Mouse (Mus musculus): ENCODE measurements around the gene Ihh. TPM values are rescaled to one million over a fixed set of nuclear protein-coding genes. Genes with fewer than 3 reads are reported as not detected.

The Ihh gene
- polyA plus RNA-seq, 1 experiment from 2014 or later, result 0.19 TPM

MicroRNAs encoded within 50 kb of the gene (microRNA counts, 519-probe panel; counts per million panel counts)
- 3,021 counts per million, percentile 24 among the panel's probes with 10 or more counts for microRNA mmu-miR-375

Small RNA genes within 50 kb of the gene (microRNA-seq; reads per million reads assigned to microRNA genes)
- 355 reads per million, percentile 65 among the genes with 10 or more reads in this experiment for gene Mir375

Other genes with a start within 250 kb of the Ihh start
- 3.0 and 3.3 TPM in 2 replicates for gene Cyp27a1, start 238.1 kb downstream of the Ihh start, polyA plus RNA-seq (2016; fragmentation: Nextera tagmentation; extraction: Ambion mirVana)
- gene Prkag3, start 202.5 kb downstream of the Ihh start, polyA plus RNA-seq (2016; fragmentation: Nextera tagmentation; extraction: Ambion mirVana), result not detected in 2 replicates
- 3.3 and 4.5 TPM in 2 replicates for gene Wnt6, start 179.8 kb downstream of the Ihh start, polyA plus RNA-seq (2016; fragmentation: Nextera tagmentation; extraction: Ambion mirVana)
- 1.00 and 2.0 TPM in 2 replicates for gene Wnt10a, start 160.2 kb downstream of the Ihh start, polyA plus RNA-seq (2016; fragmentation: Nextera tagmentation; extraction: Ambion mirVana)
- gene Cdk5r2, start 96.7 kb downstream of the Ihh start, polyA plus RNA-seq (2016; fragmentation: Nextera tagmentation; extraction: Ambion mirVana), result 2.0 TPM in 2 replicates
- not detected in 2 replicates for gene Fev, start 66.3 kb downstream of the Ihh start, polyA plus RNA-seq (2016; fragmentation: Nextera tagmentation; extraction: Ambion mirVana)
- not detected in 2 replicates for gene Cryba2, start 58.5 kb downstream of the Ihh start, polyA plus RNA-seq (2016; fragmentation: Nextera tagmentation; extraction: Ambion mirVana)
- 0.24 and 0.55 TPM in 2 replicates for gene Cfap65, start 16.1 kb downstream of the Ihh start, polyA plus RNA-seq (2016; fragmentation: Nextera tagmentation; extraction: Ambion mirVana)
- 10.1 and 10.9 TPM in 2 replicates for gene Nhej1, start 173.5 kb upstream of the Ihh start, polyA plus RNA-seq (2016; fragmentation: Nextera tagmentation; extraction: Ambion mirVana)
- not detected in 2 replicates for gene Slc23a3, start 182.2 kb upstream of the Ihh start, polyA plus RNA-seq (2016; fragmentation: Nextera tagmentation; extraction: Ambion mirVana)
- gene Cnppd1, start 191.0 kb upstream of the Ihh start, polyA plus RNA-seq (2016; fragmentation: Nextera tagmentation; extraction: Ambion mirVana), result 48.1 and 50.5 TPM in 2 replicates
- 63.5 and 70.6 TPM in 2 replicates for gene Retreg2, start 191.1 kb upstream of the Ihh start, polyA plus RNA-seq (2016; fragmentation: Nextera tagmentation; extraction: Ambion mirVana)
- gene Zfand2b, start 217.0 kb upstream of the Ihh start, polyA plus RNA-seq (2016; fragmentation: Nextera tagmentation; extraction: Ambion mirVana), result 30.4 and 32.8 TPM in 2 replicates
- gene Abcb6, start 228.7 kb upstream of the Ihh start, polyA plus RNA-seq (2016; fragmentation: Nextera tagmentation; extraction: Ambion mirVana), result 30.8 and 36.3 TPM in 2 replicates
- gene Ankzf1, start 240.5 kb upstream of the Ihh start, polyA plus RNA-seq (2016; fragmentation: Nextera tagmentation; extraction: Ambion mirVana), result 21.5 and 23.4 TPM in 2 replicates
- 29.1 and 29.9 TPM in 2 replicates for gene Atg9a, start 240.5 kb upstream of the Ihh start, polyA plus RNA-seq (2016; fragmentation: Nextera tagmentation; extraction: Ambion mirVana)